Mouse (Mus musculus) Muller cell, postnatal 12 days (primary cell): ENCODE results near the gene Fyco1.
"Not testable (repeated sequence)": the region's sequence is repeated elsewhere in the genome, so short reads cannot be mapped to it uniquely, and the experiment has no call there.

ENCODE experiments used
- DNase-seq: peaks from one replicate; pipeline ENCODE4 v3.0.0-alpha.2; 2015; ENCODE audit errors: inconsistent ontology term

Fyco1 gene

DNA sequence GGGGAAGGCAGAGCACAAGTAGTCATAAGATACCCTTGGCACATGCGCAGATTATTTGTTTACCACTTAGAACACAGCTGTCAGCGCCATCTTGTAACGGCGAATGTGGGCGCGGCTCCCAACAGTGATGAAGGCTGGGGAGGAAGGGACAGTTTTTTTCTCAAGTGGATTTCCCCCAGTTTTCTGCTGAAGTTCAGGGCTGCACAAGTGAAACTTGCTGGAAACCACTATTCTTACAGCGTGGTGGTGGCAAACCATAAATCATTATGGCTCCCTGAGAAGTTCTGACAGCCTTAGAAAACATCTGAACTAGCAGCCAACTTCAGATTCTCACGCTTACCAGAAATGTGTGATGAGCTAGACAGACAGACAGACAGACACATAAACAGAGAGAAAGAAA, 102.0 kb downstream of the Fyco1 start:
- not testable (repeated sequence) for DNase-seq

DNA sequence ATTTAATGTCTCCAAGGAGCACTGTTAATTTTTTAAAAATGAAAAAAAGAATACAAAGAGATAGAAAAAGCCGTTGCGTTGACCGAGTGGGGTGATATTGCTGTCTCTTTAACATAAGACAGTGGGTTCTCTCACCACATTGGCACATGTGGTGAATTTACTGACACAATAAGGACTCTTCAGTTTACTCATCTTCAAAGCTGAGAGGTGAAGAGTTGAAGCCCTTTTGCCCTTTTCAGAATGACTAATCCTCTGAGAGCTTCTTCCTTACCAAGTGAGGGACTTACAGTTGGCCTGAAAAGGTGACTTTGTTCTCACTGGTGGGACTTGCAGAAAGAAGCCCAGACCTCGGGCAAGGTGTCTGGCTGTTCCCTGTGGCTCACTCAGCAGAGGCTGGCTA, 110.9 kb downstream of the Fyco1 start:
- DNase-seq, result no peak
